Mouse (Mus musculus): Measurements from ENCODE around the gene AA986860.

GRCm38 (mm10) chr1:130743775-130744174 lies 12.0 kb downstream of the AA986860 start:
- TF ChIP-seq CTCF (IDR thresholded peaks at IDR 0.05; ENCODE audit: control insufficient read depth, insufficient read depth, insufficient replicate concordance, low read depth, low read length) (no peak), POLR2A (IDR thresholded peaks at IDR 0.05; ENCODE audit: control insufficient read depth, low read depth, low read length) (no peak)
